Mouse (Mus musculus) heart, postnatal 0 days (tissue): ENCODE data around the gene Atg7. TPM values are rescaled to one million over a fixed set of nuclear protein-coding genes. Genes with fewer than 3 reads are reported as not detected.
"Not testable (repeated sequence)": the region's sequence is repeated elsewhere in the genome, so short reads cannot be mapped to it uniquely, and the experiment has no call there.

Source experiments
- ATAC-seq: fragments of 200-750 bp; cut with Nextera tagmentation; 2 replicates; pipeline ENCODE4 v1.8.0; 2017; ENCODE audit warnings: low read depth, moderate number of reproducible peaks, moderate library complexity; ENCODE audit not compliant: insufficient read depth
- DNase-seq: peaks from one replicate; pipeline ENCODE4 v3.0.0-alpha.2; 2016; ENCODE audit warnings: low spot score
- H3K27ac ChIP-seq: fragments of 300-500 bp; sonication (generic); 2 replicates; pipeline ENCODE4 v1.5.1; 2014; ENCODE audit warnings: low read depth, mild to moderate bottlenecking
- H3K27me3 ChIP-seq: fragments of 300-500 bp; sonication (generic); 2 replicates; pipeline ENCODE4 v1.6.1; 2014; ENCODE audit warnings: low read length, mixed read lengths; ENCODE audit not compliant: control insufficient read depth, insufficient read depth
- H3K36me3 ChIP-seq: fragments of 300-500 bp; sonication (generic); replicated peaks from 2 replicates; pipeline ENCODE4 v1.6.1; 2014; ENCODE audit warnings: low read length, mixed read lengths; ENCODE audit not compliant: control insufficient read depth, insufficient read depth
- H3K4me1 ChIP-seq: fragments of 300-500 bp; sonication (generic); 2 replicates; pipeline ENCODE4 v1.6.1; 2014; ENCODE audit warnings: antibody characterized with exemption; ENCODE audit not compliant: control insufficient read depth, insufficient read depth
- H3K4me2 ChIP-seq: fragments of 300-500 bp; sonication (generic); 2 replicates; pipeline ENCODE4 v1.6.1; 2014; ENCODE audit warnings: low read depth, mild to moderate bottlenecking, low read length, moderate library complexity
- H3K4me3 ChIP-seq: fragments of 300-500 bp; sonication (generic); 2 replicates; pipeline ENCODE4 v1.5.1; 2014; ENCODE audit warnings: low read depth, low read length
- H3K9ac ChIP-seq: fragments of 300-500 bp; sonication (generic); replicated peaks from 2 replicates; pipeline ENCODE4 v1.6.1; 2014; ENCODE audit warnings: low read depth, low read length, mixed read lengths
- H3K9me3 ChIP-seq: fragments of 300-500 bp; sonication (generic); replicated peaks from 2 replicates; pipeline ENCODE4 v1.6.1; 2016; ENCODE audit warnings: low read length; ENCODE audit not compliant: control insufficient read depth
- CTCF ChIP-seq: IDR thresholded peaks from 2 replicates; pipeline ENCODE4 v1.5.1; 2016; ENCODE audit warnings: antibody characterized with exemption, control low read depth, low read depth
- EP300 ChIP-seq: IDR thresholded peaks from 2 replicates; pipeline ENCODE4 v1.6.1; 2016; ENCODE audit warnings: antibody characterized with exemption, low read depth
- WGBS: fragments of 180-500 bp; shearing (Covaris S2); extraction: QIAGEN DNeasy Blood & Tissue Kit; methylation state at CpG from one replicate; pipeline ENCODE4 v1.1.7; 2014; 5-methylcytosine and 5-hydroxymethylcytosine counted together
- polyA plus RNA-seq: library from polyadenylated mRNA; unstranded; fragments of >200 nt; fragmentation: Nextera tagmentation; extraction: Ambion mirVana; gene quantifications from 2 replicates; pipeline ENCODE4 v1.2.1, GENCODE M21; 2015
- total RNA-seq: library from RNA; depleted of rRNA; stranded (reverse); fragments of >200 nt; gene quantifications from 2 replicates; pipeline ENCODE4 v1.2.3, GENCODE M21; 2014; ENCODE audit warnings: low replicate concordance

Gene Atg7
- total and polyA plus RNA-seq, 2 experiments from 2014 or later: 13.8 to 14.8 TPM

- no peaks in the 10 kb centered on the region for H3K9me3 ChIP-seq
- H3K27me3 ChIP-seq: no peaks in the 10 kb centered on the region
- 0 out of 2 replicates have a peak, but pooled peaks have one; percentile 21 for TF ChIP-seq EP300
- no peak for TF ChIP-seq CTCF
- H3K9ac ChIP-seq: peak overlapping the region; percentile 45
- WGBS: 10% methylated on average over 9 of the region's 9 CpGs
- no peak overlapping the region for H3K4me3 ChIP-seq
- H3K4me2 ChIP-seq: peak overlapping the region; percentile 29
- ATAC-seq: peak; percentile 70
- peaks cover 71% of the 10 kb centered on the region for H3K4me1 ChIP-seq
- peak overlapping the region; percentile 91 for H3K27ac ChIP-seq
- DNase-seq: peak; percentile 87
- peaks cover 7% of the 10 kb centered on the region for H3K36me3 ChIP-seq
These were observed 240.4 kb downstream of the Atg7 start for GRCm38 (mm10) chr6:114883261-114883740.

GRCm38 (mm10) chr6:114885129-114885528 is 242.2 kb downstream of the Atg7 start:
- Histone ChIP-seq H3K4me3 (no peak overlapping the region), H3K27me3 (no peaks in the 10 kb centered on the region), H3K9me3 (no peaks in the 10 kb centered on the region), H3K4me2 (no peak overlapping the region), H3K4me1 (peaks cover 61% of the 10 kb centered on the region), H3K36me3 (peaks cover 7% of the 10 kb centered on the region), H3K9ac (no peak overlapping the region), H3K27ac (peak overlapping the region; percentile 91; the same call in 1 of the 2 replicates)
- TF ChIP-seq CTCF (no peak), EP300 (no peak)
- WGBS: 77% methylated on average over 5 of the region's 5 CpGs
- no peak for DNase-seq
- ATAC-seq: no peak

GRCm38 (mm10) chr6:114886012-114886411 is 243.1 kb downstream of the Atg7 start:
- Histone ChIP-seq H3K27ac (no peak overlapping the region), H3K27me3 (no peaks in the 10 kb centered on the region), H3K9me3 (no peaks in the 10 kb centered on the region), H3K36me3 (peaks cover 7% of the 10 kb centered on the region), H3K4me3 (no peak overlapping the region), H3K4me2 (no peak overlapping the region), H3K9ac (no peak overlapping the region), H3K4me1 (peaks cover 61% of the 10 kb centered on the region)
- WGBS: 80% methylated on average over 6 of the region's 6 CpGs
- DNase-seq (no peak), ATAC-seq (no peak)
- TF ChIP-seq CTCF (no peak), EP300 (no peak)

GRCm38 (mm10) chr6:114886504-114887361 is 243.8 kb downstream of the Atg7 start:
- no peak overlapping the region for H3K27ac ChIP-seq

GRCm38 (mm10) chr6:114888922-114889321 is 246.0 kb downstream of the Atg7 start:
- 18% methylated on average over 13 of the region's 13 CpGs for WGBS
- no peaks in the 10 kb centered on the region for H3K9me3 ChIP-seq
- peak overlapping the region; percentile 76 for H3K27ac ChIP-seq
- DNase-seq: peak; percentile 94
- peaks cover 65% of the 10 kb centered on the region for H3K4me1 ChIP-seq
- H3K9ac ChIP-seq: no peak overlapping the region
- H3K27me3 ChIP-seq: no peaks in the 10 kb centered on the region
- peaks cover 7% of the 10 kb centered on the region for H3K36me3 ChIP-seq
- H3K4me3 ChIP-seq: no peak overlapping the region
- peak; percentile 91 for ATAC-seq
- no peak overlapping the region for H3K4me2 ChIP-seq
- TF ChIP-seq CTCF (peak; percentile 46), EP300 (peak; percentile 62; the same call in 1 of the 2 replicates)

More at GRCm38 (mm10) chr6:114886504-114887361, 243.8 kb downstream of the Atg7 start:
- Histone ChIP-seq H3K4me2 (no peak overlapping the region), H3K9me3 (no peaks in the 10 kb centered on the region), H3K4me3 (no peak overlapping the region), H3K36me3 (peaks cover 7% of the 10 kb centered on the region), H3K9ac (no peak overlapping the region), H3K27me3 (no peaks in the 10 kb centered on the region), H3K4me1 (peaks cover 64% of the 10 kb centered on the region)
- peak; percentile 37 for DNase-seq
- 71% methylated on average over 11 of the region's 11 CpGs for WGBS
- TF ChIP-seq EP300: no peak
- TF ChIP-seq CTCF: no peak
- ATAC-seq: no peak

- not testable (repeated sequence) for ATAC-seq, DNase-seq, H3K4me3 ChIP-seq, H3K9me3 ChIP-seq, H3K9ac ChIP-seq, H3K27me3 ChIP-seq, H3K36me3 ChIP-seq
- Histone ChIP-seq H3K4me2 (0 out of 2 replicates have a peak overlapping the region, but pooled peaks have one; percentile 39), H3K27ac (peak overlapping the region; percentile 80; the same call in 1 of the 2 replicates), H3K4me1 (peaks cover 65% of the 10 kb centered on the region)
- WGBS: 73% methylated on average over 3 of the region's 3 CpGs
These were observed 247.1 kb downstream of the Atg7 start for GRCm38 (mm10) chr6:114889971-114890370.
